Mouse (Mus musculus) cerebellum, adult 11-12 months (tissue): ENCODE measurements around the gene Cbx2.

ENCODE experiments used
- DNase-seq: peaks from one replicate; pipeline ENCODE4 v3.0.0; 2022

Gene Cbx2

GRCm38 (mm10) chr11:119066841-119067240 is 44.1 kb downstream of the Cbx2 start:
- DNase-seq = no peak

GRCm38 (mm10) chr11:119072239-119072638 is 49.5 kb downstream of the Cbx2 start:
- DNase-seq = no peak

DNA sequence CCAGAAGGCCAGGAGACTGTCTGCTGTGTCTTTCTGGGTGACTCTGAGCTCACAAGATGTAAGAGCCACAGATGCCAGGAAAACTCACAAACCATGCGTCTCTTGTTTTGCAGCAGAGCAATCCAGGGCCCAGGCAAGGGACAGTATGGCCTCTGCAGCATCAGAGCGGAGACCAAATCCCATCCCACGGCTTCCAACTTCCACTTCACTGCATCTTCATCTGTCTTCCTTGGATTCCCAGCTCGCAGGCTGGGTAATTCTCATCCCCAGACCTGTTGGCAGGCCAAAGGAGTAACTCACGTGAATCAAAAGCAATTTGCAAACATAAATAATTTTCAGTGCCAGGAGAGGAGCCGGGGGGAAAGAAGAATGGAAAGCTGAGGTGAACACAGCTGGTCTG is 50.2 kb downstream of the Cbx2 start:
- no peak for DNase-seq

GRCm38 (mm10) chr11:119073876-119074433 is 51.2 kb downstream of the Cbx2 start:
- no peak for DNase-seq

GRCm38 (mm10) chr11:119075805-119076204 is 53.0 kb downstream of the Cbx2 start:
- DNase-seq = no peak

GRCm38 (mm10) chr11:119077755-119078154 is 55.0 kb downstream of the Cbx2 start:
- DNase-seq = no peak

- DNase-seq = peak; percentile 49
These were observed 56.1 kb downstream of the Cbx2 start for GRCm38 (mm10) chr11:119078691-119079444.

DNA sequence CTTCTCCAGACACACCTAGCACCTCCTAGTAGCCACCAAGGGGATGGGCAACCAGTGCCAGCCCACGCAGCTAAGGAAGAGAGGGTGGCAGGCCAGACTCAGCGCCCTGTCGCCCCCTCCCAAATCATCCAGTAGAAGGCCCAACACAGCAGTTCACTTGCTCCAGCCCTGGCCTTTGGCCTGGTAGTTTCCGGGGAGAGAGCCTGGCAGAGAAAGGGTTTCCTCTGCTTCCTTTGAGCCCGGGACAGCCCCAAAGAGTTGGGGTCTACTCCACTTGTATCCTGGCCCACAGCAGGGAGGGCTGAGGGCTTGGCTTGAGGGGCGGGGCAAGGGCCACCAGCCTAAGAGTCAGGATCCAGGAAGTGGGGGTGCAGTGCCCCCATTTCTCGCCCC is 56.7 kb downstream of the Cbx2 start:
- DNase-seq = no peak

GRCm38 (mm10) chr11:119080461-119081147 is 57.8 kb downstream of the Cbx2 start:
- DNase-seq = no peak
